Mouse (Mus musculus) WW6 (cell line): ENCODE results near the gene Rac3.
"Not testable (repeated sequence)": the region's sequence is repeated elsewhere in the genome, so short reads cannot be mapped to it uniquely, and the experiment has no call there.

ENCODE experiments used
- DNase-seq: peaks from one replicate; pipeline ENCODE4 v3.0.0-alpha.2; 2013; ENCODE audit warnings: low read depth, low spot score

Rac3 gene

DNA sequence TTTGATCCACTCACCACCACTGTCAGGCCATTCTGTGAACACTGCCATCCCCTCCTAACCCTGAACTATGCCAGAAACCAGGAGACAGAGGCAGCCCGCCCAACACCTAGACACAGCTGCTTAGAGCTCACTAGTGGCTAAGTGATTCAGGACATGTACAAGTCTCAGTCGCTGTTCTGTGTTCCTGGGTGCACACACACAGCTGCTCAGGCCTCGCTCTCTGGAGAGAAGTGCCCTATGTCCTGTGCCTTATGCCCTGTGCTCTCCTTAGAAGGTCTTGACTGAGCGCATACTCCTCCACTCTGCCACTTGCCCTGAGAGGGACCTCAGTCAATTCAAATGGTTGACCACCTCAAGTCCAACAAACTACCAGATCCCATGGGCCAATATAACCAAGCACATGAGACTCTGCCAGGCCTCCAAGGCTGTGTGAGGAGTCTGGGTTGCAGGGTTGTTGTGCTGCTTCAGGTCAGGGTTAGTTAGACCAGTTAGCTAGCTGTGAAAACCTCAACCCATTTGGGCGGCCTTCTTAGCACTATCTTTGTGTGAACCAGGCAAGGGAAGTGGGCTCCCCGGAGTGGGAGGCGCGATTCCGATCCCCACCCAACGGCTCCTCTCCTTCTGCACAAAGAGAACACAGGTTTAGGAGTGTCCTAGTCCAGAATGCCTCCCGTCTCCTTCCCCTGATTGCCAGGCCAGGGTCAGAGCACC is 7.4 kb downstream of the Rac3 start:
- DNase-seq, result no peak

DNA sequence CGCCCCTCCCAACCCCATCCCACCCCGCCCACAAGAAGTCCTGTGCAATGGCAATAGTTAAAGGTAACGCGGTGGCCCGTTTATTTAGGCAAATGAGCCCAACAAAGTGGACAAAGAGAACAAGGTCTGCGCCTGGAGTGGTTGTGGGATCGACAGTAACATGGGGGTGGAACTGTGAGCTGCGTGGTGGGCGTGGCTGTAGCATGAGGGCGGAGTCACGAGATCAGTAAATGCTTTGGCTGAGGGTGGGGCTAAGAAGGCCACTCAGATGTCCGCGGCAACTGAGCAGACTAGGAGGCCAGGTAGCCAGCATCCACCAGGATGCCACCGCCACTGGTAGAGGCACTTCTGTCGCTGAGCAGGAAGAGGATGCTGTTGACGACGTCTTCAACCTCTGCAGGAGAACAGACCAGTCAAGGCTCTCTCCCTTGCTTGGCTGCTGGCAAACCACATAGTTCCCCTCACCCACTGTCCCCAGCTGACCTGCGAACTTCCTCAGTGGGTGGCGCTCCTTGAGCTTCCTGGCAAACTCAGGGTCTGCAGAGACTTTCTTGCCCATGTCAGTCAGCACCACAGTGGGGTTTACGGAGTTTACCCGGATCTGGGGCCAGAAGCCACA is 8.3 kb downstream of the Rac3 start:
- not testable (repeated sequence) for DNase-seq

DNA sequence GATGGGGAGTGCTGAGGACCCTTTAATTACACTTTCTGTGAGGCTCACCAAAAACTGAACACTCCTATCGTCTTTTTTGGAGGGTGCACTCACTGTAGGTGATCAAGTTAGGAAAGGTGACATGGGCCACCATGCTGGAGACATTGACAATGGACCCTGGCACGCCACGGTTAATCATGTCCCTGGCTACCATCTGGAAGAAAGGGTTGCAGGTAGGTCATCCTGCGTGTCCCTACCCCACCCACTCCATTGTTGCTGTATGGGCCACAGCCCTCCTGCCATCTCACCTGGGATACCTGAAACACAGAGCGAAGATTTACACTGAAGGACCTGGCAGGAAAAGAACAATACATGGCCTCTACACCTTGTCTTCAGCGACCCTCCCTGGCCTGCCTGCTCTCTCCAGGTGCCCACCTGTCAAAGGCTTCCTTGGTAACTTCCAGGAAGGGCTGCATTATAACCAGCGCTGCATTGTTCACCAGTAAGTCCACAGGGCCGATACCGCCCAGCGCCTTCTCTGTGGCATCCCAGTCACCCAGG is 9.1 kb downstream of the Rac3 start:
- no peak for DNase-seq

DNA sequence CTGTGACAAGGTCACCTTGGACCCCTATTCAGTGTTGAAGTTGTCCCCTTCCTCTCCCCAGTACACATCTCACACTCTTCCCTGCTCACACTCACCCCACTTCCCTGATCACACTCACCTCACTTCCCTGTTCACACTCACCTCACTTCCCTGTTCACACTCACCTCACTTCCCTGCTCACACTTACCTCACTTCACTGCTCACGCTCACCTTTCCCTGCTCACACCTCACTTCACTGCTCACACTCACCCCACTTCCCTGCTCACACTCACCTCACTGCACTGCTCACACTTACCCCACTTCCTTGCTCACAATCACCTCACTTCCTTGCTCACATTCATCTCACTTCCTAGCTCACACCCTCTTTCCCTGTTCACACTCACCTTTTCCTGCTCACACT is 10.1 kb downstream of the Rac3 start:
- no peak for DNase-seq

DNA sequence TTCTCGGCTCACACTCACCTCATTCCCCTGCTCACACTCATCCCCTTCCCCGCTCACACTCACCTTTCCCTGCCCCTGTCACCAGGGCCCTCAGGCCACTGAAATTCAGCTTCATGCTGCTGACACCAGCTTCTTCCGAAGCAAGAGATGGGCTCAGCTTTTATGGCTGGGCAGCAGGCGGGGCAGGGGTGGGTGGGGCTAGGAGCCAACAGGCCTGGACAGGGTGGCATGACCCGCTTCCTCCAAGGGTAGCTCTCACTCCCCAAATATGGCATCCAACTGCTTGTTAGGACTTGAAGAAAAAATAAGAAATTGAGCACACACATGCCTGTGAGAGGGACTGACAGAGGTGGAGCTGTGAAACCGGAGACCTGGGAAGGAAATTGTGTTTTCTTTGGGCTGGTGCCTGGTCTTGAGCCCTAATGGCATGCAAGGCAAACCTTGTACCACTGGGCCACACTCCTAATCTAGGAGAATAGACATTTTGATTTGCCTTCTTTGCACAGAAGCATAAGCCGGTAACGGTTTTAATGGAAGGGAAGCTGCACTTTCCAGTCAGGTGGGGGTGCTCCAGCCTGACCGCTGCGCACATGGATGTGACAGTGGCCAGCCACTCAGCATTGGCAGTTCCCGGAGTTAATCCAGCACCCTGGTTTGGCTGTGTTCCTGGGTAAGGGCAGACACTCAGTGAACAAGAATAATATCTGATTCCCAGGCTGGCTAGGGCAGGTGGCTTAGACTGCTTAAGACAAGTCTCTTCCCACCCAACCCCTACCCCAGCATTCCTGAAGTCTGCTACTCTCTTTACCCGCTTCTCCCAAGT is 10.8 kb downstream of the Rac3 start, which contains the start of gene Cbr2:
TSS of gene Cbr2 (minus strand) at position 257 of the 823 bp plus-strand sequence.
- DNase-seq, result no peak

DNA sequence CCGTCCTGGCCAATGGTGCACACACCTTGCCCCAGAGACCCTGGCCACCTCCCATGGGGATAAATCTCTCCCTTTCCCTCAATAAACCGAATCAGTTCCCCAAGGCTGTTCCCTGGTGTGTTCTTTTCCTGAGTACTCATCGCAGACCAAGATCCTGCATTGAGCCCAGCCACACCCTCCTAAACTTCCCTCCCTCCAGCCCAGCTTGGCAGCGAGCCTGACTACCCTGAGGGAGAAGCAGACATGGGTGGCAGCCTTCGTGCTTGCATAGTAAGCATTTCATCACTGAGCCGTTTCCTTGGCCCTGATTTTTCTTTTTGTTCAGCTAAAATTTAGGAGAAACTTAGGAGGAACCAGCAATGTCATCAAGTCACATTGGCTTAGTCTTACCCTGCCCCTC is 12.3 kb downstream of the Rac3 start:
- DNase-seq, result no peak

DNA sequence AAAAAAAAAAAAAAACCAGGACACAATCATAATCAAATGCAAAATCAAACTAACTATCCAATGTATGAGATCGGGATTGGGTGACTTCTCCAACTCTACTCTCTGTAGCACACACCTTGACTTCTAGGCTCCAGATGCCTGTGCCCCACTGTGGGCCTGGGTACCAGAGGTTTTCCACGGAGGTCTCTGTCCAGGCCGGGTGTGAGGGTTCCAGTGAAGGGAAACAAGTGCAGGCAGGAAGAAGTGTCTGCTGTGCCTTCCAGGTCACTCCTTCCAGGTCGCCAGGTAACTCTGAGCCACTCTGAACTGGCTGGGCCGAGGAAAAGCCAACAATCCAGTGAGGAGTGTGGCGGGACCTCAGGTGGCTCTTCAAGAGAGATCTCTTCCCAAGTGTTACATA is 15.2 kb downstream of the Rac3 start:
- DNase-seq, result no peak

DNA sequence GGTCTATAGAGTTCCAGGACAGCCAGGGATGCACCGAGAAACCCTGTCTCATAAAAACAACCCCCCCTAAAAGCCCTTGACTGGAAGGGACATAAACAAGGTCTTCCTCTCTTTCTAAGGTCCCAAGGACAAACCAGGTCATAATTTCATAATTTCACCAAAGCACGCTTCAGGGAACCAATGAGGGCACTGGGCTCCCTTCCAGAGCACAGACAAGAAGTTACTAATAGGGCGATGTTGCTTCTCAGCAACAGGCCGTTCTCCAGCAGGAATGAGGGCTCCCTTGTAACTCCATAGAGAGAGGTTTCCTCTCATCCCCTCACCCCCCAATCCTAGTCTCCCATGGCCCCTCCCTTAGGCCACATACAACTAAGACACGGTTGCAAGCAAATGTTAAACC is 19.7 kb downstream of the Rac3 start:
- DNase-seq, result no peak

DNA sequence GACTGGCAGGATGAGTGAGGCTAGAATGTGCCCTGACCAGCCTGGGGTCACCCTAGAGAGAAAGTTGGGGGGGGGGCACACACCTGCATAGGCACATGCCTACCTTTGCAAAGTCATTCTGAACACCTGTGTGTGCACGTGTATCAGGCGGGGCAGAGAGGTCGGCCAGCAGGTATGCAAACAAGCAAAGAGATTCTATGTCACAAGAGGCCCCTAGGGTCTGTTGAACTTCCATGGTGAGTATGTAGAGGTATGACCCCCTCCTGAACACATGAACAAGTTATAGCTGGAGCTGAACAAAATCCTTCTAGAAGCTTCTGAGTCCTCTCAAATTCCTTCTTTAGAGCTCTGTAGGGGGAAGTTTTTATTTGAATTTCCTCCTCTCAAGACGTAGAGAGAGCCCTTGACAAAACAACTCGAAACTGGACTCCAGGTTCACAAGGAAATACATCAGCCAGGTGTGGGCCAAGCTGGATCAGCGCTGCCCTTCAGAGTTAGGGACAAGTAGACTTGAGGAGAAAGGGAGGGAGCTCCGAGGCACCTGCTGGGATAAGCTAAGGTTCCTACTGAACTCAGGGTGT is 22.9 kb downstream of the Rac3 start:
- no peak for DNase-seq

DNA sequence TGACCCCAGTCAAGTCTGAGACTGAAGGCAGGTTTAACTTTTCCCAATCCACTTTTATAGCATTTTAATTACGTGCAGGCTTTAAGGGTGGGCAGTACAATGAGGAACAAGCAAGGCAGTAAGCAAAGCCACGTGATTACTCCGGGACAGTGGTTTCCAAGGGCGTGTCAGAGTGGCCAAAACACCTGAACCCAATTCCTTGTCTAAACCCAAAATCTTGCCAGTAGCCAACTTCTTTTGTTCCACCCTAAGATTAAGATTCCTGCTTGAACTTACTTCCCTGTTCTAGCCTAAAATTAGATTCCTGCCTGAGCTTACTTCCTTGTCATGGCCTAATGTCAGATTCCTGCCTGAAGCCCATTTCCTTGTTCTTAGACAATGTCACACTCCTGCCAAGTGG is 26.7 kb downstream of the Rac3 start:
- DNase-seq, result no peak

DNA sequence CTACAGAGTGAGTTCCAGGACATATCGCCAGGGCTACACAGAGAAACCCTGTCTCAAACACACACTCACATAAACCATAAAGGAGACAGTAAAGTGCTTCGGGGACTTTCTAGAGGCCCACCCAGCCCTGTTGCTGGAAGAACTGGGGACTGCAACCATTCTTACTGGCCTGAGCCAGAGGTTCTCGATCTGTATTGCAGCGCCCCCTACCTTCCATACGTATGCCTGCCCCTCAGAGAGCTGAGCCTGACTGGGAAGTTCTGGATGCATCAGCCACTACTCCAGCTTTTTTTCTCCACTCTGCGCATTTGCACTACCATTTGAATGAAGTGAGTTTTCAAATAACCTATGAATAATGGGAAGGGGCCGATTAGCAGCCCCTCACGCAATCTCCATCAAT is 28.2 kb downstream of the Rac3 start:
- DNase-seq, result peak; percentile 65

DNA sequence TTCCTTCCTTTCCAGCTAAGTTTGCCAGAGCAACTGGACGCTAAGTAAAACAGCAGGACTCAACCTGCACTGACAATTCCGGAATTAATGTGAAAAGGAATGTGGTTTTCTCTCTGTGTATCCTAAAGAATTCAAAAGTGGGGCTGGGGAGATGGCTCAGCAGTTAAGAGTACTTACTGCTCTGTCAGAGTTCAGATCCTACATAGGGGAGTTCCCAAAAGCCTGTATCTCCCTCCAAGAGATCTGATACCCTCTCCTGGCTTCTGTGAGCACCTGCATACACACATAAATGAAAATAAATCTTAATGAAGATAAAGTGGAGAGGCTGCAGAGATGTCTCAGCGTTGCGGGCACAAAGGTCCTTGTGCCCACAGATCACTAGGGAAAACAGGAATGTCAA is 30.3 kb downstream of the Rac3 start:
- no peak for DNase-seq

DNA sequence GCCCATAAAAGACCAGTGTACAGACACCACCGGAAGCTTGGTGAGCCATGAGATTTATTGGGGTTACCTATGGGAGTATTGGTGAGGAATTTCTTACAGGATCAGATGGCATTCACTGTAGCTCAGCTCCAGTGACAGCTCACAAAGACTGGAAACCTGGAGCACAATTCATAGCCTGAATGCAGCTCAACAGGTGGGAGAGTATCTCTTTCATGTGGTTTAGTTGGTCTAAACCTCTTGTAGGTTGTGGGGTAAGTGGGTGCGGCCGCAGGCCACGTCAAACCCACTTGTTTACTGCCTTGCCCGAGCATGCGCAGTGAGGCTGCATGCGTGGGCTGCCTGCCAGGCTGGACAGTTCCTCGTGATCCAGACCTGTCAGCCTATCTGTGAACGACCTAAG is 39.0 kb downstream of the Rac3 start:
- no peak for DNase-seq

DNA sequence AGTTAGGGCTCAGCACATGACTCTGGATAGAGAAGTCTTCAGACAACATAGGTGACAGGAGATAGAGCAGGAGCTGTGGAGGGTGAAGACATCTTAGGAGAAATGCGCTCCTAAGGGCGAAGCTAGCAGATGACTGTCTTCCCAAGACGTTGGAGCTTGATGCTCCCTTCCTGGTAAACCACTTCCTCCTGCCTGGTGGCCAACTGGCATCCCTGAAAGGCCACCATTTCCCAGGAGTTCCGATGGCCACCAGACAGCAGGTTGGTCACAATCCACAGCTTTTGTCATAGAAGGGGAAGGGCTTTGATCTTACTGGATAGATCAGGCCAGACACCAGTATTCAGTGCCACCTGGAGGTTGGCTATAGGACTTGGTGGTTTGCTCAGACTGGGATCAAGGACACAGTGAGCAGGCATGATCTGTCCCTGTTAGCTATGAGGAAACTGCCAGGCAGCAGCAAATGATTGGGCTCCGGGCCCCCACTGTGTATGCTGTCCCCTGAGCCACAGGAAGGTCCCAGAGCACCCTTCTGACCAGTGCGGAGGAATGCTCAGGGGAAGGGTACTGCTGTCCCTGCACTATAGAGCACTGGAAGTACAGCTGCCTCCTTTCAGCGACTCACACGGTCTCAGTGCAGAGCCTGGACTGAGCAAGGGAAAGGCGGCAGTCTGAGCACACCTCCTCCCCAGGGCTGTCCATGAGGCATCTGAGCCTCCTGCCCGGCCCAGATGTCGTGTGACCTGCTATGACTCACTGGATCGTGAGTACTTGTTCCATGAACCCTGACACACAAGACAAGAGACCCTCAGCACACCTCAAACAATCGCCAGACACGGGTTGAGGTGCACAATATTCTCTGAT is 40.8 kb downstream of the Rac3 start:
- no peak for DNase-seq

DNA sequence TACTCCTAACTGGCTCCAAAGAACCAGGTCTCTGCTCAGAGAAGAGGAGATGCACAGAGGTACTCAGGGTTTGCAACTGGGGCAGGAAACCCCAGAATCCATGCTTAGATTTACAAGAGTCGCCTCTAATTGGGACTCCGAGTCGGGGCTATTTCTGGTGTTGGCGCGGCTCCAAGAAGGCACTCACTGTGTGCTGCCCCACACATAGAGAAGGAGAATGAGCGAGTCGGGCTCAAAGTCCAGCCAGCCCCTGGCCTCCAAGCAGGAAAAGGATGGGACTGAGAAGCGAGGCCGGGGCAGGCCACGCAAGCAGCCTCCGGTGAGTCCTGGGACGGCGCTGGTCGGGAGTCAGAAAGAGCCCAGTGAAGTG is 41.4 kb downstream of the Rac3 start, which contains the start of gene Hmga1b:
TSS of gene Hmga1b (plus strand) at position 123 of the 370 bp plus-strand sequence.
- DNase-seq, result not testable (repeated sequence)

DNA sequence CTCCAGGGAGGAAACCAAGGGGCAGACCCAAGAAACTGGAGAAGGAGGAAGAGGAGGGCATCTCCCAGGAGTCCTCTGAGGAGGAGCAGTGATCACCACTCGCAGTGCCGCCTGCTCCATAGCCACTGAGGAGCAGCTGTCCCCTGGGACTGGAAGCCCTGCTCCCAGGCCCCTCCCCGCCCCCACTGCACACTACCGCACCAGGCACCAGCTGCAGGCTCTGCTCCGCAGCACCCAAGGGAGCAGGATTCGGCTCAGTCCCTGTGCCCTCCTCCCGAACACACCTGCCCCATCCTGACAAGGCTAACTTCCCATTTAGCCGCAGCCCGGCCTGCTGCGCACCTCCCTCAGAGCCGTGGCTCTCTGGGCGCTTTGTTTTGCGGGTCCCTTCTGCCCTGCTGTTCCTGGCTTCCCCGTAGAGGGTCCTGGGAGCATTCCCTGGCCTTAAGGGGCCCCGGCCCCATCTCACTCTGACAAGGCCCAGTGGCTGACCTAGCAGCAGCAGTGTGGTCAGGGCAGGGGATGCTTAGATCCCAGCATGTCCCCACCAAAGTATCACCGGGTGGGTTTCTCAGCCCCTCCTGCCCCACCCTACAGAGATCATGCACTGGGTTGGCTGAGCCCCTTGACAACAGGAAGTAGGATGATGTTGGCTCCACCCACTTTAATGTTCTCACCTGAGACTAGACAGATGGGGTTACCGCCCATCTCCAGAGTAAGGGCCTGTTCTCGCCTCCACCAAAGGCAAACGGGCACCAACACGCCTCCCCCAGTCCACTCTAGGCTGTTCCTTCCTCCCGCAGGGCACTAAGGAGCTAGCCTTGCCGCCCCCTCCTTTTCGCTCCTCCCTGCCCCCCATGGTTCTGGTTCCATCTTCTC is 42.1 kb downstream of the Rac3 start:
- not testable (repeated sequence) for DNase-seq

DNA sequence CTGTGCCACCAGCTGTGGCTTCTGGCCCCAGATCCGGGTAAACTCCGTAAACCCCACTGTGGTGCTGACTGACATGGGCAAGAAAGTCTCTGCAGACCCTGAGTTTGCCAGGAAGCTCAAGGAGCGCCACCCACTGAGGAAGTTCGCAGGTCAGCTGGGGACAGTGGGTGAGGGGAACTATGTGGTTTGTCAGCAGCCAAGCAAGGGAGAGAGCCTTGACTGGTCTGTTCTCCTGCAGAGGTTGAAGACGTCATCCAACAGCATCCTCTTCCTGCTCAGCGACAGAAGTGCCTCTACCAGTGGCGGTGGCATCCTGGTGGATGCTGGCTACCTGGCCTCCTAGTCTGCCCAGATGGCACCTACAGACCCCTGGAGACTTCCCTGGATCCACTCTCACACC is 45.8 kb downstream of the Rac3 start:
- DNase-seq, result not testable (repeated sequence)

DNA sequence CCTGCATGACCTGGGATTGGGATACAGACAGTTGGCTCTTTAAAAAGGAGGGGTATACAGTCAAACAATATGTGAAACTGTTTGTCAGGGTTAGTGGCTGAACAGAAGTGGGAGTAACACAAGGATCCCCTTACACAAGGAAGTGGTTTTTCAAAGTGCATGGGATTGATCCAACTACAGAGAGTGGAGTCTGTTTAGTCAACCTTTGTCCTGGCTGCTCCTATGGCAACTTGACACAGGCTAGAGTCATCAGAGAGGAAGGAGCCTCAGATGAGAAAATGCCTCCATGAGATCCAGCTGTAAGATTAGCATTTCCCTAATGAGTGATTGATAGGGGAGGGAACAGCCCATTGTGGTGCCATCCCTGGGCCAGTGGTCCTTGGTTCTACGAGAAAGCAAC is 46.9 kb downstream of the Rac3 start:
- DNase-seq, result no peak

DNA sequence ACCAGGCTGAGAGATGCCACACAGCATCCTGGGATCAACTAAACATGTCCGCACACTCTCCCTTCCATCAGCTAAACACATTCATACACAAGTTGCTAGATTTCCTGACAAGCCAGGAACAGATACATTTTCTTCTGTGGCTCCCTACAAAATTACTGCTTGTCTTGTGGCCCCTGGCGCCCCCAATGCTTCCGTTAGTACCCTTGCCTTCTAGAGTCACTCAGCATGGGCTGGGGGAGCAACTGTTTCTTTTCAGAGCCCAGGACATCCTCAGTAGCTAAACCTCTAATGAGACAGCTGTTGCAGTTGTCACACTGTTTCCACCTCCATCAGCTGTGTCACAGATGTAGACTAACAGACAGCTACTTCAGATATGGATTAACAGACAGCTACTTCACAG is 51.5 kb downstream of the Rac3 start:
- DNase-seq, result no peak
